Mouse (Mus musculus): ENCODE data around the gene Xpo6.

DNA sequence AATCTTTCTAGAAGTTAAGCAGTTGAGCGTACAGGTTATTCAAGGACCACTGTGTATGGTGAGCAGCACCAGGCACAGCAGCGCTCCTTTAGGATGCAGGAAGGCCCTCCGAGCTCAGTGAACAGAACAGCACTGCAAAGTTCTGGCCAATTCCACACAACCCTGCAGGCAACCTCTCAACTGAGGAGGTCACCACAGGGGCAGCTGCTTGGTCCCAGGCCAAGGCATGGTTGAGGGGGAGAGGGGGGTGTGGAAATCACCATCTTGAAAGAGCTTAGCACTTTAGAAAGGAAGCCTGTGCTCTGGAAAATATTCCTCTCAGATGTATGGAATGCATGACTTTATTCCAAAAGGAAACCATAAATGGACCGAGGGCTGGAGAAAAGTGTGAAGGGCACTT is 78.8 kb downstream of the Xpo6 start:
- TF ChIP-seq CTCF (IDR thresholded peaks at IDR 0.05; ENCODE audit: borderline replicate concordance, insufficient read depth, low read depth, low read length) (no peak), POLR2A (IDR thresholded peaks at IDR 0.05; ENCODE audit: borderline replicate concordance, insufficient read depth, low read length) (no peak)
